Mouse (Mus musculus) embryo, embryonic 9.5 days (tissue): ENCODE results near the gene Camk1d.

Experiments used
- DNase-seq: peaks from one replicate; pipeline ENCODE4 v3.0.0-alpha.2; 2017; ENCODE audit errors: extremely low spot score

Gene Camk1d

DNA sequence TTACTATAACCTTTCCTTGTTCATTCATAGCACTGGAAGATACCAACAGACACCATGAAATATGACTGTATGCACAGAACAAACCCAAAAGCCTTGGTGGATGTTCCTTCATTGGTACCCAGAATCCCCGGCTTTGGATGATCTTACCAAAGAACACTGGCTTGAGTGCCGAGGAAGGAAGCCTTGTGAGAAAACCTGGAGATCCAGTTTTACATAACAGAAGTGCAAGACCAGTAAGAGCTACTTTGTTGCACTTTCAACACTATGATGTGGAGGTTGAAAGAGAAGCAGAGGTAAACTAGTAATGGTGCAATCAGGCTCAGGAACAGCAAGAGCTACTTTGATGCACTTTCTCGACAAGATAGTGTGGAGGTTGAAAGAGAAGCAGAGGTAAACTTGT is 234.4 kb downstream of the Camk1d start:
- no peak for DNase-seq

DNA sequence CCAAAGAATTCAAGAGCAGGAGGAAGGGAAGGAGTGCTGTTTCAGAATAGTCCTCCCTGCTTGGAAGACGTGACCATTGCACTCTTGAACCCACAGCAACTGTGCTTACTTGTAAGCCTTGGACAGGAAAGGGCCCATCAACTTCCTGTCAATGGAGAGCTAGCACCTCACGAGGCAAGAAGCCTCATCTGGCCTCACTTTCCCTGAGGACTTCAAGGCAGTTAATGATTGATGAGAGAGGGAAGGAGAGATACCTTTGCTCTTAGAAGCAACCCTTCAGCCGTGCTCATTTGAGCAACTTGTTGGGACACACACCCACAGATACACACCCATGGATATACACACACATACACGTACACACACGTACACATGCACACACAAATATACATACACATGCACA is 235.6 kb downstream of the Camk1d start:
- DNase-seq, result no peak

DNA sequence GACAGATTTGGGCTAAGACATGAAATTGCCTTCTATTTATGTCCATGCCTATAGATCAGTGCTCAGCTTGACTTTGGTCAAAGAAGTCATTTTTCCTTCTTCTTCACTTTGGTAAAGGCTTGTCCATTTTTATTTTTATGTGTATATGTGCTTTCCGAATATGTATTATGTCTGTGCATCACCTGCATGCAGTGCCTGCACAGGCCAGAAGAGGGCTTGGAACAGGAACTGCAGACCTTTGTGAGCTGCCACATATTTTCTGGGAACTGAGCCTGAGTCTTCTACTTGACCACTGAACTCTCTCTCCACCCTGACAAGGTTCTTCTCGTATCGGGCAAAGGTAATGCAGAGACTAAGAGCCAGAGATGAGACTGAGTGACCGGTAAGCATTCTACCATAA is 236.1 kb downstream of the Camk1d start:
- DNase-seq, result no peak

DNA sequence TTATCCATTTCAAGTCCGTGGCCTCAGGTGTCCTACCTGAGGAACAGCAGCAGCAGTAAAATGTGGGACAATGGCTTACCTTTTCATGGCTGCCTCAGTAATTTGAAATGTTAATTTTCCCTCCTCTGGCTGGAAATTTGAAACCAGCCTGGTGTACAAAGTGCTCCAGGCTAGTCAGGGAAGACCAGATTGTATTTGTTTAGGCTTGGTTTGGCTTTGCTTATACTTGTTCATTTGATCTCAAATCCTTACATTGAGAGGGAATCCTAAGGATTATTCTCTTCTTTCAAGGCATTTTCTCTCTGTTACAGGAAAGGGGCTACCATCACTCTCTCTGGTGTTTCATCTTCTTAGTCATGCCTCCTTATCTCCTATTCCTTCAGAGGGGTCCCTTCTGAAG is 236.8 kb downstream of the Camk1d start:
- no peak for DNase-seq

DNA sequence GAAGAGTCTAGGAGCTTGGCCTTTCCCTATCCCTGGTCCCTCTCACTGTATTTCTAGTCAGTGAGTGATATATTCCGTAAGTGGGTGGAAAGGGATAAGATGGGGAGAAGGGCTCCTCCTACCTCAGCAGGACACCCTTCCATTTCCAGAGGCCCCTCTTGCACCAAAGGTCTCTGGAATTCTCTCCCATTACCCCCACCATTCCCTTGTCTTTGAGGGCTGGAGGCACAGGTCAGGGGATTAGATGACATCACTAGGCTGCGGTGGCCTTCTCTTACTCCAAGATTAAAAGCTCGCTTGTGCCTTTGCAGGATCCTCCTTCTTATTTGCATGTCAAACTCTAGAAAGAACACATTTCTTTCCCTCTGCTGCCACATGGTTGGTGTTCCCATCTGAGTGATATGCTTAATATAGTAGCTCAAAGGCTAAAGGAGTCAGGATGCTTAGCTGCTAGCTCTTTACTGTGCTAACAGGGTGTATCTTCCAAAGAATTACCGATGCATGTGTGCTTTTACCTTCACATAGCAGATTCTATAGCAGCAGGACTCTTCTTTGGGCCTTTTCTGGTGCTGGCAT is 244.9 kb downstream of the Camk1d start:
- DNase-seq, result no peak

DNA sequence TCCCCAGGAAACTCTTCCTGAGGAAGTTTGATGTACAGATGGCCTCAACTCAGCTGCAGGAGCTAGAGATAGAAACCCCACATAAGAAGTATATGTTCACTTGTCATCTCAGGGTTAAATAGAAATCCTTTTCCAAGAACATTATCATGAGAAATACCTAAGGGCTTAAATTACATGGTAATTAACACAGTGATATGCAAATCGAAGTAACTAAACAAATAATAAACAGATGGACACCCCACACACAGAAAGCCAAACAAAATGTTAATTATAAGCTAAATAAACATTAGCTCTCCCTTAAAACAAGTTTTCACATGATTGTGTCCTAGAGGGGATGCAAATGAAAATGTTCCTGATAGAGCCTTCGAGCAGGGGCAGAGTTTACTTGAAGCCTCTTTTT is 246.8 kb downstream of the Camk1d start:
- DNase-seq, result no peak

DNA sequence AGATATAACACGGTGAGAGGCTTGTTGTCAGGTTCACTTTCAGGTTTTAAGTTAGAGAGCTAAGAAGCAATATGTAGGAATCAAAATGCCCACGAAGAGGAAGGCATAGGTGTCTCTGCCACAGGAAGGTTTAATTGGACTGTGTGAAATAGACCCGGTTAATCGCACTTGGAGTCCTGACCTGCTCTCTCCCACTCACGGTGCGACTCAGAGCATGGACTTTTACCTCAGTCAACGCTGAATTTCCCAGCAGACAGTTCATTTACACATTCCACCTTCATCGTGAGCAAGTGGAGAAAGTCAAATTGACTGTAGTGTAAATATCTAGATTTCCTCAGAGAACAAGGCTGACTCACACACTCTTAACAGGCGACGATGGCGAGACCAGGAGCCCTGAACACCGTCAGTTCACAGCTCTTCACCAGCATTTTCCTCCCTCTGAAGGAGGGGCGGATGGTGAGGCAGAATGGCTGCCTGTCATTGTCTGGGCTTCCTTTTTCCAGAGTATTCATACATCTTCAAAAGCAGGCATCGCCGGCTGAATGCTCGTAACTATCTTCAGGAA is 255.6 kb downstream of the Camk1d start:
- no peak for DNase-seq

DNA sequence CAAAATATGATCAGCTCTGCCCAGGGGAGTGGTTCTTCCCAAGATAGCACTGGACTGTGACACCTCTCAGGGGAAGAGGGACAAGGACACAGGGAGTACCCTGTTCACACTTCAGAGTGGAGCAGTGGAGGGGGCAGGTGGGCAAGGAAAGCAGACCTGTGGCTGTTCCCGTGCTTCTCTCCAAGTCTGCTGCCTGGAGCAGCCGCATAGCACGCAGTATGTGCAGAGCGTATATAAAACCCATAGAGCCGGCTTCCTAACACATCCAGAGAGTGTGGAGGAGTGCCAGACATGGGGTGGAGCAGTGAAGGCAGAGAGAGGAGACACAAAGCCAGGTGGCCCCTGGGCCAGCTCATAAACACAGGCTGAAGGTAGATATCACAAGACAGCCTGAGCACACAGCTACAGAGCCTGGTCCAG is 256.2 kb downstream of the Camk1d start:
- DNase-seq, result no peak

DNA sequence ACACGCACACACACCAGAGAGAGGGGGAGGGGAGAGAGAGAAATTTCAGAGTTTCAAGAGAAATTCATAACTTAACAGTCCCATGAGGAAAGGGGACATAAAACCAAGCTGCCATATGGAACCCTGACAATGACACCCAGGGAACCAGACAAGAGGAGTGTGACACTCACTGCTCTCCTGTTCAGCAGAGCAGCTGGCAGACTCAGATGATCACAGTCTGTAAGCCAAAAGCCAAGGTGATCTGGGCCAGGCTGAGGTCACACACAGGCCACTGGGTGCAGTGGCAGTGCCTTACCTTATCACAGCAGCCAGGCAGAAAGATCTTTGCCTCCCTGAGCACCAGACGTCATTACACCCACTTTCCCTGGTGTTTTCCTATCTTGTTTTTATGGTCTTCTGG is 258.2 kb downstream of the Camk1d start:
- no peak for DNase-seq

DNA sequence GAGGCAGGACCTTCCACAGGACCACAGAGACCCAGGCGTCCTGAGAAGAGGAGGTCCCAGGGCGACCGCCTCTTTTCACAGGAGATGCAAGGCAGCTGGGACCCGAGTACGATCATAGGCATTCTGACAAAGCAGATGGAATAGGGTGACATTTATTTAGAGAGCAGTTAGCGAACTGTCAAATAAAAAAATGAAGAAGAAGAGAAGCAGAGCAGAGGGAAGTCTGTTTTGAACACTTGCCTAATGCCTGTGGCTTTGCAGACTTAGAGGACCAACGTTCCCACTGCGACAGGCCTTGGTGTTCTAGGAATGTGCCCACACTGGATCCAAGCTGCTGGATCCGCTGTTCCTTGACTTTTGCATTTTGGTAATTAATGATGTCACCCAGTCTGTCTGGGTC is 259.5 kb downstream of the Camk1d start:
- no peak for DNase-seq

DNA sequence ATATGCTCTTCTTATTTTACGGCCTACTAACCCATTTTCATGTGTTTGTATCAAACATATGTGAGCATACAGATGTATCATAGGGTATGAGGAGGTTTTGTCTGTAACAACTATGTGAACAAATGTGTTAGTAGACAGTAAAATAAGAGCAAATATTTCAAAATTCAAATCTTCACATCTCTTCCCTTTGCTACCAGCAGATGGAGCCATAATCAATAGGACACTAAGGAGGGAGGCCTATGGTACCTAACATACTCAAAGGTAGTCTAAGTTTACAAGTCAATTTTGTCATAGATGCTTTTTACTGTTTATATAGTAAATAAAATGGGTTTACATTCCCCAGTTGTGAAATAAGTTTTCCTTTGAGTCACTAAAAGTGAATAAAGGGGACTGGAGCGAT is 262.7 kb downstream of the Camk1d start:
- peak; percentile 35 for DNase-seq

DNA sequence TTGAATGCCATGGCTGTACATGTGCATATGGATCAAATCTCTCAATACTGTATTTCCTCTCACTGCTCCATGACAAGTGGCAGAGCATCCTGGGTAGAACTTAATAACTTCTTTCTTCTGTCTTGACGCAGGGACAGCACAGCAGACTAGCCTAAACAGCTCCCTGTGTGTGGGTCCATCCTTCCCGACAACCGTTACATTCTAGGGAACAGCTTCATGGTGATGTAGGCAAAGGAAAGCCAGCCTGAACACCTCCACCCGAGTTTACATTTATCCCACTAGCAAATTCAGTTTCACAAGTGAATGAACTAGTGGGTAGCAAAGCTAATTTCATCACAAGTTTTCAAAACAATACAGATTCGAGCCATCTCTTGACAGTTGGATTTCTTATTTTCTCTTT is 269.0 kb downstream of the Camk1d start:
- DNase-seq, result no peak

DNA sequence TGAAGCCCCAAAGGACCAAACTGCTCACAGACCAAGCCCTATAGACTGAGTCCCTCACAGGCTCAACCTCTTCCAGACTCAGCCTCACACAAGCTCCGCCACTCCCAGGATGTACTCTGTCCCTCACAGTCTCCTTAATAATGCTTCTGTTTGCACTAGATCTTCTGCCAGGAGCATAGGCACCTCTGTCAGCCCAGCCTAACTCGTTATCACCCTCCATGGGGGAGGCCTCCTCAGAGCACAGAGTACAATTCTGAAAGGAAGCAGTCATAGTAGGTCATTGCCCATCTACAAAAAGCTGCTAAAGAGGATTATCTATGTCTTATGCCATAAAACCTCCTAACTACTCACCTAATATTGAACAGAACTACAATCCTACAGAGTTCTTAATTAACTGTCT is 276.6 kb downstream of the Camk1d start:
- DNase-seq, result no peak

DNA sequence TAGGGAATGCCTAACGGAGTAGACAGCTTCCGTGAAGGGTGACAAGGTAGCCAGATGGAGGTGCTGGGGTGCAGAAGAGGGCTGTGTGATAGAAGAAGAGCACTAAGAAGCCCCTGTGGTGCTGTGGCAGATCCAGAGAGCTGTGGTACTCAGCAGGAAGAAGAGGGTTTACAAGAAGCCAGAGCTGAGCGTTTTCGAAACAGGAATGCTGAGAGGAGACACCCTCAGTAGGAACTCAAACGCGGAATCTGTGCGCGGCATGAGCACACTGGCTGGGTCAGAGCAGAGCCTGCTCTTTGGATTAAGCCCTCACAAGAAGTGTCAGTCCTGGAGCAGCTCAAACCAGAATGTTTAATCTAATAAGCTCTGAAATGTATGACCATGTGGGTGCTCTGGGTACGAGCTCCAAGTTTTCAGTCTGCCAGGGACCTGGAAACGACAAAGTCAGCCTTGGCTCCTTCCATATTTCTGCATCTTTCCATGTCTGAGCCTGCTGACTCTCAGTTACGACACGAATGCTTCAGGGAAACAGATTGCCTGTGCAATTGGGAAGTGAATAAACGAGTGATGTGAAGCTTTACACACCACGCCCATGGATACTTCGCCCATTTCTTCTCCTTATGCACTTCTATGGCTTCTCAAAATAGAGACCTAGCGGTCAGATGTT is 278.6 kb downstream of the Camk1d start:
- DNase-seq, result no peak

DNA sequence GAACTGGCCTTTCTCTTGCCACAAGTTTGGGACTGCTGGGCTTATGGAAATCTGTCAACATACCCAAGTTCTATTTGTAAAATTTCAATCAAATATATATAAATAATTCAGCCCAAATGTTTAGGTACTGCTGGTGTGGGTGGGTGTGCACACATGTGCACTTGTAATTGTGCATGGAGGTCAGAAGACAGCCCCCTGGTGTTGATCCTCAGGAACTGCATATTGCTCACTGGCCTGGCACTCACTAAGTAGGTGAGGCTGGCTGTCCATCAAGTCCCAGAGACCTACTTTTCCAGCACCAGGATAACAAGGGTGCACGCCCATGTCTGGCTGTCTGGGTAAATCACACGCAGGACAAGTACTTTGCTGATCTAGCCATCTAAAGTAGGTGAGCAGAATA is 283.0 kb downstream of the Camk1d start:
- peak; percentile 31 for DNase-seq

DNA sequence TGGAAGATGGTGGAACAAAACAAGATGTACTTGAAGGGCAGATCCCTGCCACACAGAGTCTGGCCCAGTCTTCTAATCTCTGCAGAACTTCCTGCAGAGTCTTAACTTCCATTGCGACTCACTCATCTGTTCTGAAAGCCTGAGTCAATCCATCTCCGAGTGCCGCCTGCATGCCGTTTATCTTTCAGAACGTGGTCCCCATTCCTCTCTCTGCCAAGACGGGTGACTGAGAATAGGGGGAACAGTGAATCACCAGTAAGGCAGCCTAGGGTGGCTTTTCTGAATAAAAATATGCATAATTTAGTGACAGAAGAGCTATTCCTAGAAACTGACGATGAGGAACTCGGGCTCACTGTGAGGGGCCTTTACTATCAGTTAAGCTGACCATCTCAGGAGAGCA is 284.4 kb downstream of the Camk1d start:
- DNase-seq, result no peak

DNA sequence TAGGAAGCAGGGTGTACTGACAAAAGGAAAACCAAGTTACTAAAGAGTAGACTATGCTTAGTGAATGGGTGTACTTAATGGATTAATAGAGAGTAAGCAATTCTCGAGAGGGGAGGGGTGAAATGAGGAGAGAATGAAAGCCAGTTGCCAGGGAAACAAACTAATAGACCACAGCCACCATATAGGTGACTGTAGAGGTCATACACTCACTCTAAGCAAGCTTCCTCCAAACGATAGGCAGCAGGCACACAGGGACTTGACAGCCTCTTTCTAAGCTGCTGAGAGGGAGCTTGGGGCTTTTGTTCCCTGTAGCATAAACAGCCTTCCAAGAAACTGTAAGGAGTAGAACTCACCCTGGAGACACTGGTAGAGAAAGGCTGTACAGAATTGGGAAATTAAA is 288.2 kb downstream of the Camk1d start:
- DNase-seq, result no peak

DNA sequence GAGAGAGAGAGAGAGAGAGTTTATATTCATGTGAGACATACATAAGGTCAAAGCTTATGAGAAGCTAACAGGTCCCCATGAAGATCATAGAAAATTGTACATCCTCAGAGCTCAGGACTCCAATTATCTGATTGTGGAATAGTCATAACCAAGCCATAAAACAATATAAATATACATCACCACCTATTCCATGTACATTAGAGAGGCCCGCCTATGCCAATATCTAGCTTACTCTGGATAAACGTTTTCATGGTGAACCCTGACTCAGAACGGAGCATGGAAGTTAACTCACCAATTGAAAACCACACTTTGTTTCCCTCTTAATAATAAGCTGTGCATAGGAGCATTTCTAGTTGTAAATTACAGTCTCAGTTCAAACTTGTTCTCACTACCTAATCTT is 288.7 kb downstream of the Camk1d start:
- no peak for DNase-seq

DNA sequence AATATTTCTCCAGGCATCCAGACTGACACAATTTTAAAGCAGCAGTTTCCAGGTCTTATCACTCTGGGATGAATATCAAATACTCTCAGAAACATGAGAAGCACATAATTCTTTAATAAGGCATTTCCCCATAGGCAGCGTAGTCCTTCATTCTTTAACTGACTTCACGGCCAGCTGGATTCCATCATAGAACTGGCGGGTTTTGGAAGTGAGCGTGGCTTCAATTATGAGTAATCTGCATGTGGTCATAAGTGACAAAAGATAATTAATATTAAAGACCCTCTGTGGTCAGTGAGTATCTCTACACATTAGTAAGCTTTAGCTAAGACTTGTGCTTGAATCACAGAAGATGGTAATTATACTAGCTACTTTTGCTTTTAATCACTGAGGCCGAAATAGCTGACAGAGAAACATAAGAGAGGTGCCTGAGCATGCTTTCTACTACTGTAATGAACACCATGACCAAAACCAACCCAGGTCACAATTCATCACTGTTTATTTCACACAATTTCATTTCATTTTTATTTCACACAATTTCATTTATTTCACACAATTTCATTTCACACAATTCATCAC is 293.6 kb downstream of the Camk1d start:
- DNase-seq, result no peak

DNA sequence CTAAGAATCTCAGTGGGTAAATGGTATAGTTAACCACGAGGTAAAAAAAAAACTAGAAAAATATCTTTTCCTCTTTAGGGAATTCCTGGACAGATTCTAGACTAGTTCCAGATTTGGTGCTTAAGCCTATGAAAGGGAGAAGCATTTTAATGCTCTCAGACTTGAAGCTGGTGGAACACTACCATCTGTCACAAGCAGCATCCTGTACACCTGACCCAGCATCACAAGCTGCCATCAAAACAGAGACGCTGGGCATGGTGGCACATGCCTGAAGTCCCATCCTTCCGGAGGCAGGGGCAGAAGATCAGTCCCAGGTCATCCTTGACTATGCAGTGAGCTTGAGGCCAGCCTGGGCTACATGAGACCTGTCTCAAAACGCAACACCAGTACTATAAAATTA is 295.5 kb downstream of the Camk1d start:
- DNase-seq, result no peak

DNA sequence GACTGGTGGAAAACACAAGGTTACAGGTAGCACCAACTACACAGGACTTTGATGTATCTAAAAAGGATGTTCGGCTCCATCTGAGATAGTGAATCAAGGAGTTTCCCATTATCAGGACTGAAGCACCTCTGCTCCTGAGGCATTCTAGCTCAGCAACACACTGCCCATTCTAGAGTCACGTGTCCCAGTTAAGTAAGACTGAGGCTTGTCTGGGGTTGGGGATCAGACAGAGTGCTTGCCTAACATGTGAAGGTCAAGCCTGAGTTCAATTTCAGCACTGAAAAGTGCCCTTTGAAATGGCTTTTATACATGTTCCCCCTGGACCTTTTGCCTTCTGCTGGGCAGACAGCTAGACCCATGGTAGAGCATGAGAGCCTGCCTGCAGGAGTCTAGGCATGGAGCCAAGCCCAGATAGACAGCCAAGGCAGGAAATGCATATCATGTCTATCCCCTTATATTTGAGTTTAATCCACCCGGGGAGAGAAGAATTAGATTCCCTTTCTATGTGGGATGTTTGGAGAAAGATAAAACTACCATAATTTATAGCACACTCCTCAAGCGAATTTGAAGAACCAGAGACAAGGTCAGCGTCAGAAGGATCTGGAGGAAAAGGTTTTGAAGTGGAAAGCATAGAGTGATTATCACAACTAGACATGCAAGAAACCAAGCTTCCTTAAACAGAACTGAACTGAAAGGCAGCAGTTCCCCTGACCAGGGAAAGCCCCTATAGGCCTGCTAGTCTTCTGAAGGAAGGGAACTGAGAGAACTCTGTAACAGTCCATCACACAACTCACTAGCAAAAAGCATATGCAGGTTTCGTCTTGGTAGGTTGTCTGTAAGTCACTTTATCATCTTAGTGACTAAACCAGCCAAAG is 296.9 kb downstream of the Camk1d start:
- no peak for DNase-seq

DNA sequence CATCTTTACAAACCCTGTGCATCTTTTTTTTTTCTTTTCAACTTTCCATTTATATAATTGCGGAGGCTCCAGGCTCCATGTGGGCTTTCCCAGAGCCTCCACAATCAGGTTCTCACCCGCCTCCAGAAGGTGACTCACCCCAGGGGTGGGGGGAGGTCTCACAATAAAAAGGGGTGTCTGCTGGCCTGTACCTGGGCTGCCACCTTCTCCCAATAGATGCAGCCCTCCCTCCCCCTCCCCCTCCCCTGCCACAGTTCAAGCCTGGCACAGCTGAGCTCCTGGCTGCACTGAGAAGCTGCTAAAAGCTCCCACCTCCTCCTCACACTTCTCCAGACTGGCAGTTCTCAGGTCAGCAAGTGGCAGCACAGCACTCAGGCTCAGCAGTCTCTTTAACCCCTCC is 302.5 kb downstream of the Camk1d start:
- no peak for DNase-seq
